Mouse (Mus musculus) thymus, postnatal 4 days (tissue): ENCODE measurements around the gene Naglu.

ENCODE experiments used
- DNase-seq: peaks from one replicate; pipeline ENCODE4 v3.0.0; 2021

The Naglu gene

DNA sequence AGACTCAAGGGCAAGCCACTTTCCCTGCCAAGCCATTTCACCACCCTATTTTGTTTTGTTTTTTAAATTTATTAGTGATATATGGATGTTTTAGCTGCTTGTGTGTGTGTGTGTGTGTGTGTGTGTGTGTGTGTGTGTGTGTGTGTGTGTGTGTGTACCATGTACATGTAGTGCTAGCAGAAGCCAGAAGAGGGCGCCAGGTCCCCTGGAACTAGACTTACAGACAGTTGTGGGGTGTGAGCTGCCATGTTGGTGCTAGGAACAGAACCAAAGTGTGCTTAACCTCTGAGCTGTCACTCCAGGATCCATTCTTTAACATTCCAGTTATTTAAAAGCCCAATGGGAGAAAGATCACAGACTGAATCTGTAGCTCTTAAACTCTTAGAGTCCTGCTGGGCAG, 57.3 kb downstream of the Naglu start:
- DNase-seq = peak; percentile 54
